Mouse (Mus musculus) induced T-regulatory cell, adult 2 months (primary cell): Measurements from ENCODE around the gene Gstp2.
A peak's percentile ranks its signal among the peaks of the same experiment; 100 is the strongest.

Source experiments
- DNase-seq: peaks from one replicate; pipeline ENCODE4 v3.0.0-alpha.2; 2012; ENCODE audit warnings: low read depth

Gene Gstp2

GRCm38 (mm10) chr19:4011086-4011485, 34.7 kb downstream of the Gstp2 start:
- DNase-seq = no peak

GRCm38 (mm10) chr19:4005971-4006370, 39.9 kb downstream of the Gstp2 start:
- no peak for DNase-seq

- DNase-seq = no peak
Observed at GRCm38 (mm10) chr19:4005091-4005490, 40.7 kb downstream of the Gstp2 start.

DNA sequence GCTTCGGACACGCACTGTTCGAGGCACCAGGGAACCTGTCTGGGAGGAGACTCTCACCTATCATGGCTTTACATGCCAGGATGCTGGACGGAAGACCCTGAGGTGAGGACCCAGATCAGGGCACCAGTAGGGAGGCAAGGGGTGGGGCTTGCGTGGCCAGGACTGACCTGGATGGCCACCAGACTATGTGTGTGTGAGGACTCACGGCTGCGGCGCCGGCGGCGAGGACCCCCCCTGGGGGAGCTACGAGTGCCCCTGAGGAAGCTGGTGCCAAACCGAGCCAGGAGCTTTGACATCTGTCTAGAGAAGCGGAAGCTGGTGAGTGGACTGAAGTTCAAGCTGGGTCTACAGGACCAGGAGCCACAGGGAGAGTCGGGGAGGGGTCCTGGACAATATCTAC, 41.5 kb downstream of the Gstp2 start:
- DNase-seq = no peak

DNA sequence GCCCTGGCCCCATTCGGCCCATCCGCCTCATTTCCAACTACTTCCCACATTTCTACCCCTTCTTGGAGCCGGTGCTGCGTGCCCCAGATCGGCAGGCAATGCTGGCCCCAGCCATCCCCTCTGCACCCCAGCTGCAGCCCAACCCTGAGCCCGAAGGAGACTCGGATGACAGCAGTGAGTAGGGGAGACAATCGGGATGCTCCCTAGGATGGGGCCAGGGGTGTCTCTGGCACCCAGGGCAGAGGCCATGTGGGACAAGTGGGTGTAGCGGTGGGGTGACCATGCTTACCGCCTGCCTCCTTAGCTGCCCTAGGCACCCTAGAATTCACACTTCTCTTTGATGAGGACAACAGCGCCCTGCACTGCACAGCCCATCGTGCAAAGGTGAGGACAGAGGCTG, 42.2 kb downstream of the Gstp2 start:
- no peak for DNase-seq

DNA sequence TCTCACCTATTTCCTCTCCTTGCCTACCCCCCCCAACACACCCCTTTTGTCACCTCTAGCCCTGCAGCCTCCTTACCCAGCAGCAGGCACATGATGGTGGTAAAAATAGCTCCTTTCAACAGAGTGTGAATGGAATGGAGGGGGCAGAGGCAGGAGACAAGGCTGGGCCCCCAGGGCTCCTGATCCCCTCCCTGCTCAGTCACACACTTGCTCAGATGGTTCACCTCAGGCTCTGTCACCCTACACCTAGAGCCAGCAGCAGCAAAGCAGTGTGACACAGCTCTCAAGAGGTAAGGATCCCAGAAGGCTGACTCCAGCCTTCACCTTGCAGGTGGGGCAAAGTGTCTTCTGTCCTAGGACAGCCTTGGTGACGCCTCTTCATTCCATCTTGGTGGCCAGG, 42.7 kb downstream of the Gstp2 start, which contains the start of gene Doc2g:
TSS of gene Doc2g (plus strand) at position 202 of the 400 bp plus-strand sequence.
- no peak for DNase-seq

DNA sequence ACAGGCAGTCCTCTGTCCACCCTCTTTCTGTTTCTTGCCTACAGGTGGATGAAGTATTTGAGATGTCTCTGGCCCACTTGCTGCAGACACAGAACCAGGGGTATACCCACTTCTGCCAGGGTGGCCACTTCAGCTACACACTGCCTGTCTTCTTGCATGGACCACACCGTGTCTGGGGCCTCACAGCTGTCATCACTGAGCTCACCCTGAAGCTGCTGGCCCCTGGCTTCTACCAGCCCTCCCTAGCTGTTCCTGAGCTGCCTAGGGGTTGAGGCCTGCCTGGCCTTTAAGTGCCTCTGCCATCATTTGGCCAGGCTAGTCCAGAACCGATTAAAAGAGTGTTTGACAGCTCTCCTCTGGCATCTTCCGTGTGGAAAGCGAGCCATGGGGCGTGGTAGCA, 44.1 kb downstream of the Gstp2 start:
- no peak for DNase-seq

- DNase-seq = no peak
Observed at GRCm38 (mm10) chr19:4000949-4001525, 44.8 kb downstream of the Gstp2 start.

DNA sequence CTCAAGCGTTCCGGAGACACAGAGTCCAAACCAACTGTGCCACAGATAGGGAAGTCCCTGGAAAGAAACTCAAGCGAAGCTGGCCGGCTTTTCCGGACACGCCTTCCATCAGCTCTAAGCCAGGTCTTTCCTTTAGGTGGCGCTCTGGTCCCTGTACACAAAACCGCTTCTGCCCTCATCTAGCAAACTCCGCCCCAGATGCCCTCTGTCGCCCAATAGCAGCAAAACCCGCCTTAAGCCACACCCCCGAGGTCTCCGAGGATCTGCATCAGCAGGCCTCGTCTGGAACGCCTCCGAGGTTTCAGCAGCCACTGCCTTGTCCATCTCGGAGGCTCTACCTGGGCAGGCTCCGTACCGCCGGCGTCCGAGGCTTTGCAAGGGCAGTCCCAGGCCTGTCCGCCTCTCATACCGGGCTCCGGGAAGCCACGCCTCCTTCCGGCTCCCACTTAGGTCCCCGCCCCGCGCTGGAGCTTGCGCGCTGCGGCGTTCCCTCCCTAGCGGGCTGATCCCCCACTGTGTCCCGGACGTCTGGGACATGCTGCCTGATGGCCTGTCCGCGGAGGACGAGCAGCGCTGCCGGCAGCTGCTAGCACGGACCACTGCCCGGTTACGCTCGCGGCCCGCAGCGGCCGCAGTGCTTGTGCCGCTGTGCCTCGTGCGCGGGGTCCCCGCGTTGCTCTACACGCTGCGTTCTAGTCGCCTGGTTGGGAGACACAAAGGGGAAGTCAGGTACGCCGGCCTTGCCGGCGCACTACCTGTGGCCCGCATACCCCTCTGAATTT, 45.5 kb downstream of the Gstp2 start, which contains the start of the genes Nudt8 and Gm49405:
TSS of gene Nudt8 (plus strand) at position 462 of the 782 bp plus-strand sequence.
TSS of gene Gm49405 (plus strand) at position 508 of the 782 bp plus-strand sequence.
- DNase-seq = peak; percentile 99

DNA sequence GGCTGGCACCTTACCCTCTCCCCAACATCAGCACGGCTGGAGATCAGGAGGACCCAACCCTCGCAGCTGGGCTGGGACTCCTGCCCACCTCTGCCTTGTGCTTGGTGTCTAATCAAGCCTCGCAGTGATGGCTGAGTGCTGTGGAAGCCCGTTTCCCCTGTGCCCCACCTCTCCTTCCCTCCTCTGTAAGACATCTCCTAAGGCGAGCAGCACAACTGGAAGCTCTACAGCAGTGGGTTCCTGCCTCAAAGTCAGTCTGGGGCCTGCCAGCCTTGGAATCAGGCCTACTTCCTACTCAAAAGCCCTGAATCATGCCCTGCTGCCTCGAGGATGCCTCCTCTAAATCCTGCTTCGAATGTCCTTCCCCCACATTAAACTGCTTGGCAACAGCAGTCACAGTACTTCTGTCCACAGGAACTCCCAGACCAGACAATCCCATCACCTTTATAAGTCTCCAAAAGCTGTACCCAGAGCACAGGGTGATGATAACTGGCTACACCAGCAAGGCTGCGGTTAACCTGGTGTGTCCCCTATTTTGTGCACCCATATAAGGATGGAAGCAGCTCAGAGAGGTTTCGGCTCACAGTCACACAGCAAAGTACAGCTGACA, 46.6 kb downstream of the Gstp2 start:
- DNase-seq = no peak

DNA sequence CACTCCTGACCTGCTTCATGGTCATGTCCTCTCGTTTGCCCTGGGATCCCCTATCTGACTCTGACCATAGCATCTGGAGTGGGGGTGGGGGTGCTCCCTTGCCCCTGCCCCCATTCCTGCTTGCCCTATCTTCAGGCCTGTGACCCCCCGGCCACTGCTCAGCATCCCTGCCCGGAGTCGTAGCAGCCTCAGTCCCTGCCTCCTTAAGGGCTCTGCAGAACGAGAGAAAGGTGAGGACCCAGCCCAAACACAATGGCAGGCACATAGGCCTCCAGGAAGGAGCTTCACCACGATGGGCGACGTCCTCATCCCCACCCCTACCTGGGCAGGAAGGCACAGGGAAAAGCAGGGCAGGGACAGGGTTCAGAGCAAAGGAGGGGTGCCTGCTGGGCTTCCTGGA, 47.5 kb downstream of the Gstp2 start:
- no peak for DNase-seq

- DNase-seq = no peak
Observed at GRCm38 (mm10) chr19:3997231-3997630, 48.6 kb downstream of the Gstp2 start.

- no peak for DNase-seq
Observed at GRCm38 (mm10) chr19:3996747-3997146, 49.1 kb downstream of the Gstp2 start.

- no peak for DNase-seq
Observed at GRCm38 (mm10) chr19:3996106-3996505, 49.7 kb downstream of the Gstp2 start.

DNA sequence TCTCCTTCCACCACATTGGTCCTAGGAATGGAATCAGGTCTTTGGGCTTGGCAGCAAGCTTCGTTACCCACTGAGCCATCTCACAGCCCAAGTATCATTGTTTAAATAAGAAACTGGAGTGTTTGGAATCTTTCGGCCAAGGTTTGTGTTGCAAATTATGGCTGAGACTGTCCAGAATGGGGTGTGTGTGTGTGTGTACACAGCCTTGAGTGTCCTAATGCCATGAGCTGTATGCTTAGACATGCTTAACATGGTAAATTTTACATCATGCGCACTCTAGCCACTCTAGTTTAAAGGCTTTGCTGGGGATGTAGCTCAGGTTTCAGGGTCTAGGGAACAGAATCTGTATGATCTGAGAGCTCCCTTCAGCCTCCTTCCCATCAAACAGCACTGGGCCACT, 50.3 kb downstream of the Gstp2 start:
- DNase-seq = no peak

DNA sequence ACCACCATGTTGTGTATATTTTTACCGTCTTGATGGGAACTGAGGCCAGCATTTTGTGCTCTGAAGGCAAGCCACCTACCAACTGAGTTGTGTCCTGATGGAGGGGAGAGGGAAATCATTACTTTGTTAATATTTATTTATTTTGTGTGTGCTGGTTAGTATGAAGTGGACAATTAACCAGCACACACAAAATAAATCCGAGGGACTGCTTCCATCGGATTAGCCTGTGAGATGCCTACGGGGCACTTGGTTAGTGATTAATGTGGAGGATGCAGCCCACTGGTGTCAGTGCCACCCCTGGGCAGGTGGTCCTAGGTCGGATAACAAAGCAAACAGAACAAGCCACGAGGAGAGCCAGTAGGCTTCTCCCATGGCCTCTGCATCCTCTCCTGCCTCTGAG, 50.9 kb downstream of the Gstp2 start:
- DNase-seq = no peak

DNA sequence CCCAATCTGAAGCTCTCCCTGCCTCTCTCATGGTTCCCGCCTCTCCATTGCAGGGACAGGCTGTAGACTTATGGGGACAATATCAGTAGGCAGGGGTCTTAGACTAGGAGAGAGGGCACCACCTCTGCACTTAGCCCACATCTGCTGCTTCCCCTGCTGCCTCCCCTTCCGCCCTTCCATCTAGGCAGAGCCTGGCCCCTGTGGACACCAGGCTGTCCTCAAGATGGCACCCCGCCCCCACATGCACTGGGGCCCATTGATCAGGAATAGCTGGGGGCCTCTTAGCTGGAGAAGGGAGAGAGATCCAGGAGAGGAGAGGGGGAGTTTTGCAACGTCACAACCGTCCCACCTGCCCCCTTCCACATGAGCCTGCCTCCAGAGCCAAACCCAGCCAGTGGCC, 53.4 kb downstream of the Gstp2 start, which contains the start of gene Tbx10:
TSS of gene Tbx10 (plus strand) at position 337 of the 400 bp plus-strand sequence.
- no peak for DNase-seq

DNA sequence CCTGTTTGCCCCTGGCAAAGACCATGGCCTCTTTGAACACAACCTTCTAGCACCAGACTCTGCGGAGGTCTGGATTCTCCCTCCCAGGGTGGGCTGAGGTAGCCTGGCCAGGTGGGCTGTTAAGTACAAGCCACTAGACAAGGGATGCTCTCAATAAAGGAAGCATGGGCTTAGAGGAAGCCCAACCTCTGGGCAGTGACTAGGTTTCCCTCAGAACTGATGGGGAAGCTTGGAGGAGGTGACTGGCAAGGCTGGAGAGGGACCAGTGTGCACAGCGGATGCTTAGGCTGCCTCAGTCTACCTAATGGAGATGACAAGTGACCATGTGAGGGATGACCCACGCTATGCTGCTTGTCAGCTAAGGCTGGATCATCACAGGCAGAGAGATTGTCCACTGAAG, 53.9 kb downstream of the Gstp2 start:
- no peak for DNase-seq

GRCm38 (mm10) chr19:3991562-3991961, 54.3 kb downstream of the Gstp2 start:
- no peak for DNase-seq

- no peak for DNase-seq
Observed at GRCm38 (mm10) chr19:3990804-3991203, 55.0 kb downstream of the Gstp2 start.
